Mouse (Mus musculus) spleen, postnatal 4 days (tissue): ENCODE data around the gene Cmtm7.
A peak's percentile ranks its signal among the peaks of the same experiment; 100 is the strongest.

Source experiments
- DNase-seq, 2 experiments: peaks; one replicate each; pipeline ENCODE4 v3.0.0; 2022; ENCODE audit warnings: low spot score in 2 of 2

Cmtm7 gene

GRCm38 (mm10) chr9:114796473-114797050, 14.9 kb upstream of the Cmtm7 start:
- no peak for DNase-seq

- DNase-seq = no peak
Observed at GRCm38 (mm10) chr9:114794491-114794890, 12.8 kb upstream of the Cmtm7 start.

GRCm38 (mm10) chr9:114793764-114794295, 12.2 kb upstream of the Cmtm7 start:
- no peak for DNase-seq

- DNase-seq = no peak
Observed at GRCm38 (mm10) chr9:114789989-114790388, 8.3 kb upstream of the Cmtm7 start.

GRCm38 (mm10) chr9:114789557-114789956, 7.9 kb upstream of the Cmtm7 start:
- no peak for DNase-seq

- DNase-seq = no peak
Observed at GRCm38 (mm10) chr9:114788697-114789096, 7.0 kb upstream of the Cmtm7 start.

- DNase-seq = no peak
Observed at GRCm38 (mm10) chr9:114787716-114788115, 6.1 kb upstream of the Cmtm7 start.

- no peak for DNase-seq
Observed at GRCm38 (mm10) chr9:114787134-114787533, 5.5 kb upstream of the Cmtm7 start.

- DNase-seq = no peak
Observed at GRCm38 (mm10) chr9:114785432-114786125, 3.9 kb upstream of the Cmtm7 start.

GRCm38 (mm10) chr9:114780746-114781525, 720 bp downstream of the Cmtm7 start:
- peak; percentile 63 to 83 for DNase-seq

- no peak for DNase-seq
Observed at GRCm38 (mm10) chr9:114779984-114780745, 1.5 kb downstream of the Cmtm7 start.

GRCm38 (mm10) chr9:114778877-114779276, 2.8 kb downstream of the Cmtm7 start:
- no peak for DNase-seq

- DNase-seq = no peak
Observed at GRCm38 (mm10) chr9:114778047-114778390, 3.6 kb downstream of the Cmtm7 start.

- DNase-seq = no peak
Observed at GRCm38 (mm10) chr9:114777178-114778046, 4.2 kb downstream of the Cmtm7 start.

GRCm38 (mm10) chr9:114776361-114776760, 5.3 kb downstream of the Cmtm7 start:
- DNase-seq = no peak

- peak in 1 of 2 experiments; percentile 26 for DNase-seq
Observed at GRCm38 (mm10) chr9:114775272-114775671, 6.4 kb downstream of the Cmtm7 start.

GRCm38 (mm10) chr9:114774629-114775028, 7.0 kb downstream of the Cmtm7 start:
- DNase-seq = no peak

- DNase-seq = no peak
Observed at GRCm38 (mm10) chr9:114771565-114771964, 10.1 kb downstream of the Cmtm7 start.

- peak in 1 of 2 experiments; percentile 32 for DNase-seq
Observed at GRCm38 (mm10) chr9:114770224-114770623, 11.4 kb downstream of the Cmtm7 start.

- no peak for DNase-seq
Observed at GRCm38 (mm10) chr9:114768066-114768465, 13.6 kb downstream of the Cmtm7 start.

GRCm38 (mm10) chr9:114767507-114767906, 14.1 kb downstream of the Cmtm7 start:
- DNase-seq = no peak
